Mouse (Mus musculus) effector memory CD4-positive, alpha-beta T cell, adult 7 months (primary cell): ENCODE data around the gene Zbtb8a. TPM values are rescaled to one million over a fixed set of nuclear protein-coding genes. Genes with fewer than 3 reads are reported as not detected.

Experiments
- polyA plus RNA-seq: library from polyadenylated mRNA; unstranded; fragments of 100-300 nt; shearing (Covaris generic); gene quantifications from one replicate; pipeline ENCODE4 v1.2.1, GENCODE M21; 2017

Zbtb8a gene
- 4.0 TPM for polyA plus RNA-seq

GRCm38 (mm10) chr4:129377601-129378390 is at the start of gene Zbtb8a:
Gene Zbtb8a, minus strand, starts transcription at chr4:129378116.

GRCm38 (mm10) chr4:129335216-129336074 is 42.5 kb downstream of the Zbtb8a start, which contains the start of the genes Rbbp4 and Zbtb8os:
Gene Rbbp4, minus strand, starts transcription at chr4:129335370.
Gene Zbtb8os, plus strand, starts transcription at chr4:129335695.

Other genes starting within 250 kb of the Zbtb8a start
- 0.27 TPM for gene Fndc5, start 241.1 kb downstream of the Zbtb8a start, polyA plus RNA-seq
- 18.0 TPM for gene S100pbp, start 188.4 kb downstream of the Zbtb8a start, polyA plus RNA-seq
- 31.4 TPM for gene Yars, start 188.4 kb downstream of the Zbtb8a start, polyA plus RNA-seq
- 0.20 TPM for gene C77080, start 116.7 kb downstream of the Zbtb8a start, polyA plus RNA-seq
- gene Sync, start 90.5 kb downstream of the Zbtb8a start, polyA plus RNA-seq, result 0.22 TPM
- 255 TPM for gene Rbbp4, start 42.7 kb downstream of the Zbtb8a start, polyA plus RNA-seq
- gene Zbtb8os, start 42.4 kb downstream of the Zbtb8a start, polyA plus RNA-seq, result 29.9 TPM
- not detected for gene Zbtb8b, start 62.7 kb upstream of the Zbtb8a start, polyA plus RNA-seq
- 83.6 TPM for gene Bsdc1, start 83.5 kb upstream of the Zbtb8a start, polyA plus RNA-seq
- gene Tssk3, start 112.9 kb upstream of the Zbtb8a start, polyA plus RNA-seq, result not detected
- not detected for gene Fam229a, start 113.1 kb upstream of the Zbtb8a start, polyA plus RNA-seq
- 39.8 TPM for gene Marcksl1, start 135.5 kb upstream of the Zbtb8a start, polyA plus RNA-seq
- gene Hdac1, start 164.6 kb upstream of the Zbtb8a start, polyA plus RNA-seq, result 159 TPM
- 1,404 TPM for gene Lck, start 195.5 kb upstream of the Zbtb8a start, polyA plus RNA-seq
- gene Fam167b, start 200.4 kb upstream of the Zbtb8a start, polyA plus RNA-seq, result not detected
- gene Eif3i, start 222.5 kb upstream of the Zbtb8a start, polyA plus RNA-seq, result 188 TPM
- gene Tmem234, start 222.6 kb upstream of the Zbtb8a start, polyA plus RNA-seq, result 158 TPM
- 1.2 TPM for gene Dcdc2b, start 236.1 kb upstream of the Zbtb8a start, polyA plus RNA-seq
- 22.2 TPM for gene Iqcc, start 241.0 kb upstream of the Zbtb8a start, polyA plus RNA-seq
- 15.7 TPM for gene Ccdc28b, start 245.8 kb upstream of the Zbtb8a start, polyA plus RNA-seq